Mouse (Mus musculus): ENCODE measurements around the gene Shbg.
A peak's percentile ranks its signal among the peaks of the same experiment; 100 is the strongest.
"Not testable (repeated sequence)": the region's sequence is repeated elsewhere in the genome, so short reads cannot be mapped to it uniquely, and the experiment has no call there.

Shbg gene

DNA sequence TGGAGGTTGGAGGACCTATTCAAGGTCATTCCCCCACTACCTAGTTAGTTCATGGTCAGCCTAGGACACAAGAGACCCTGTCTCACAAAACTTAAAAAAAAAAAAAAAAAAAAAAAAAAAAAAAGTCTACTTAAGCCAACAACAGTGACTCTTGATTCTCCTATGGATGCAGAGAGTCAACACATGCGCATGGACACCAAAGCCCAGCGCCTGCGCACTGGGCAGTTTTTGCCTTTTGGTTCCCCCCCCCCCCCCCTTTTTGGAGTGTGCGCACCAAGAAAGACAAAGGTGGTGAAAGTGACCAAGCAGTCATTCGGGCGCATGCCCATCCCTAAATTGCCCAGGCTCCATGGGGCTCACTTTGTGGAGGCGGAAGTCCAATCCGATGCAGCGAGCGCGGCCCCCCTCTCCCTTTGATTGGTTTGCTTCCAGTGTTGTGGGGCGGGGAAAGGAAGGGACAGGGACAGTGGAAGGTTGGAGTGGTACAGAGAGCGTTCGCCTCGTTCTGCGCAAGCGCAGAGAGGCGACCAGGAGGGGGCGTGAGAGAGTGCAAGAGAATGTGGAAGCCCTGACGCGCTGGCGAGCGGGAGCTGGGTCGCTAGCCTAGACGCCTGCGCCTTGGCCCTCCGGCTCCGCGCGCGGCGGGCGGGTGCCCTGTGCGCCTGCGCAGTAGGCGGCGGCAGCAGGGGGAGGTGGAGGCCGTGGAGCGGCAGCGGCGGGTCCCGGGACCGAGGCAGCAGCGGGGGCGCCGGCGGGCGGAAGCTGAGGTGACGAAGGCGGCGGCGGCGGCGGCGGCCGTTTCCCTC lies 14.8 kb upstream of the Shbg start, which contains the start of gene Fxr2:
Fxr2 (plus strand) TSS at position 707 of the 806 bp plus-strand sequence.
- peak; percentile 100 for DNase-seq (ENCODE audit: low spot score in 2 of 2)

DNA sequence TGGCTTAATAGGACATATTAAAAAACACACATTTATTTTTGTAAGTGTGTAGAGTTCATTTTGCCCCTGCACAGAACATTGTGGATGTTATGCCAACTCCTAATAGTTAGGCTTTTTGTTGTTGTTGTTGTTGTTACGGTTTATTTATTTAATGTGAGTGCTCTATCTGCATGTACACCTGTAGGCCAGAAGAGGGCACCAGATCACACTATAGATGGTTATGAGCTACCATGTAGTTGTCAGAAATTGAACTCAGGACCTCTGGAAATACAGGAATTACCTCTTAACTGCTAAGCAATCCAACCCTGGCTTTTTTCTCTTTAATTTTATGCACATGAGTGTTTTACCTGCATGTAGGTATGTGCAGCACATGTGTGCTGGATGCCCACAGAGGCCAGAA lies 12.1 kb upstream of the Shbg start:
- no peak for DNase-seq (ENCODE audit: low spot score in 2 of 2)

DNA sequence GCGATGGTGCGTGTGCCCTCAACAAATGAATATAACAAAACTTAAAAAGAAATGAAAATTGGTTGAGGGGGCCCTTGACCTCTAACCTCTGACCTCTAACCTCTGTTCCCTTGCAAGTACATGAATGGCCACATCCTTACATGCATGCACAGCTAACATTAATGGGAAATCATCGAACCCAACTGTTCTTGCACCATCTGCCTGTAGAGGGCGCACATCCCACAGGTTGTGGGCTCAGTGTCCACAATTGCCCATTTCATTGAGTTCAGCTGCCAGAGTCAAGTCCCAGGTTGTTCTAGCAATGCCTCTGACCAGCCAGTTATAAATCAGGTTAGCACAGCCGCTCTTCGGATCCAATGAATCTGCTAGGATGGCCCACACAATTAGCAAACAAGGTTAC lies 10.6 kb upstream of the Shbg start:
- DNase-seq (ENCODE audit: low spot score in 2 of 2): peak; percentile 52 to 73

DNA sequence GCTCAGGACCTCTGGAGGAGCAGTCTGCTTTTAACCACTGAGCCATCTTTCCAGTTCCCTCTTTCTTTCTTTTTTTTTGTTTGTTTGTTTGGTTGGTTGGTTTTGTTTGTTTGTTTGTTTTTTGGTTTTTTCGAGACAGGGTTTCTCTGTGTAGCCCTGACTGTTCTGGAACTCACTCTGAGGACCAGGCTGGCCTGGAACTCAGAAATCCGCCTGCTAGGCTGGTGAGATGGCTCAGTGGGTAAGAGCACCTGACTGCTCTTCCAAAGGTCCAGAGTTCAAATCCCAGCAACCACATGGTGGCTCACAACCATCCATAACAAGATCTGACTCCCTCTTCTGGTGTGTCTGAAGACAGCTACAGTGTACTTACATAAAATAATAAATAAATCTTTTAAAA lies 6.6 kb upstream of the Shbg start:
- DNase-seq (ENCODE audit: low spot score in 2 of 2): not testable (repeated sequence)

DNA sequence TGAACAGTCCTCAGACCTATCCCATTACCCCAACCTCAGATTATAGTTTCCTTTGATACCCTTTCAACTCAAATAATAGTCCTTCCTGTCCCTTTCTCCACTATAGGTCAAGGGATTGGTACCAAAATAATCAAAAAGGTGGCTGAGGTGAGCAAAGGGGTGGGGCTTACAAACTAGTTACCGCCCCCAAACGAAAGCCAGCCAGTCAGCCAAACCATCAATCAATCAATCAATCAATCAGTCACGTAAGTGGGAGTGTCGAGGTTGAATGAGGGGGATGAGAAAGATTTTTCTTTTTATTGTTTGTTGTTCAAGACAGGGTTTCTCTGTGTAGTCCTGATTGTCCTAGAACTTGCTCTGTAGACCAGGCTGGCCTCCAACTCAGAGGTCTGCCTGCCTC lies 5.3 kb upstream of the Shbg start:
- no peak for DNase-seq (ENCODE audit: low spot score in 2 of 2)

DNA sequence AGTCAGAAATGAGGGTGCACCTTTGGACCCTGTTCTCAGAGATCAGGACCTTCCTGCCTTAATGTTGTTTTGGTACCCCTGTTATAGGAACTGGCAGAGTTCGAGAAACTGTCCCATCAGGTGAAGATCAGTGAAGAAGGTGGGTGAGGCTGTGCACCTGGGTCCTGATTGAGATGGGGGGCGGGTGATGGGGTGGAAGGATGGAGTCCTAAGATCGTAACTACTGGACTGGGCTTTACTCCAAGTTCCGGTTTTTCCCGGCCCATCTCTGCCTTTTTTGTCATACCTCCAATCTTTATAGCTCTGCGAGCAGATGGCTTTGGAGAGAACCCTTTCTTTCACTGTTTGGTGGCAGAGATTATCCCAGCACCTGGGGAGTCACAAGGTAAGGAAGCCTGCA lies 4.7 kb upstream of the Shbg start:
- no peak for DNase-seq (ENCODE audit: low spot score in 2 of 2)

DNA sequence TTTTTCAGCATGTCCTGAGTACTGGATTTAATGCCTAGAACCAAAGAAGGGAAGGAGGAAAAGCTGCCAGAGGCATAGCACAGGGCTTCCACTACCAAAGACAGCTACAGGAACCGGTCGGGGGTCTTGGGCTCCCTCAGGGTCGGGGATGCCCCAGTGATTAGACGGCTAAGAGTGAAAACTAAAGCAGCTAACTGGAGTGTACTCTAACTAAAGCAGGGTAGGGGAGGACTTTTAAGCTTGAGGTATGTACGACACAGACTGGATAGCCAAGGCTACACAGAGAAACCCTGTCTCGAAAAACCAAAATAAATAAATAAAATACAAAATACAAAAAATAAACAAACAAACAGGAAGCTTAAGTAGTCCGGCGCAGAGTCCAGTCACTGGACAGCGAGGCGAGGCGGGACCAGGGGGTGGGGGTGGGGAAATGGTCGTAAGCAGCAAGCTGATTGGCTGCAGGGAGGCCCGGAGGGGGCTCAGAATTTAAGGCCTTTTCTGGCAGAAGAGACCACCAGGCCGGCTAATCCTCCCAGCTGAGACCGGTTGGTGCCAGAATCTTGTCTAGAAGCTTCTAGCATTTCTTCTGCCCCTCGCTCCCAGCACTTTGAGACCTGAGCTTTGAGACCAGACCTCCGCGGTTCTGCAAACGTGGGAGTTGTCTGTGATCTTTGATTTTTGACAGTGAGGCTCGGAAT lies 4.0 kb upstream of the Shbg start, which contains the start of gene Sat2:
Sat2 (plus strand) TSS at position 454 of the 698 bp plus-strand sequence.
- peak; percentile 36 to 49 for DNase-seq (ENCODE audit: low spot score in 2 of 2)

DNA sequence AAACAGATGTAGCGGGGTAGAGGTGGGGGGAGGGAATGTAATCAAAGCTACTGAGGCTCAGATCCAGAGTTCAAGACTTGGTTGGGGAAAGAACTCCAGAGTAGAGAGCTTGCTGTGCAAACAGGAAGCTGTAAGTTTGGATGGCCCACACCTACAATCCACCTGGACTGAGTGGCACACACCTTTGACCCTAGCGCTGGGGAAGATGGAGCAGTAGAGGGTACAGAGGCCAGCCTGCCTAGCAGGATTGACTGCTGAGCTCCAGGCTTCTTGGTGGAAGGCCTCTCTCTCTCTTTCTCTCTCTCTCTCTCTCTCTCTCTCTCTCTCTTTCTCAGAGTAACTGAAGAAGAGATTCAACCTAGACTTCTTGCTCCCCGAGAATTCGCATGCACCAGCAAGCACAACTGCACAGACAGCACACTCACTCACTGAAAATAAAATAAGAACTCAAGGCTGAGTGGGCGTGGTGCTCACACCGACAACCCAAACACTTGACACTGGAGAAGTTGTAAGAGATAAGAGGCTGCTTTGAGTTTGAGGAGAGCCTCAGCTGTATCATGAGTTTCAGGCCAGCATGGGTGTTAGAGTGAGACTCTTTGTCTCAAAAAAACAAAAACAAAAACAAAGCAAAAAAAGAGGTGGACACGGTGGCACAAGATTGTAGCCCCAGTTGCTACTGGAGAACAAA lies 2.8 kb upstream of the Shbg start:
- DNase-seq (ENCODE audit: low spot score in 2 of 2): no peak

DNA sequence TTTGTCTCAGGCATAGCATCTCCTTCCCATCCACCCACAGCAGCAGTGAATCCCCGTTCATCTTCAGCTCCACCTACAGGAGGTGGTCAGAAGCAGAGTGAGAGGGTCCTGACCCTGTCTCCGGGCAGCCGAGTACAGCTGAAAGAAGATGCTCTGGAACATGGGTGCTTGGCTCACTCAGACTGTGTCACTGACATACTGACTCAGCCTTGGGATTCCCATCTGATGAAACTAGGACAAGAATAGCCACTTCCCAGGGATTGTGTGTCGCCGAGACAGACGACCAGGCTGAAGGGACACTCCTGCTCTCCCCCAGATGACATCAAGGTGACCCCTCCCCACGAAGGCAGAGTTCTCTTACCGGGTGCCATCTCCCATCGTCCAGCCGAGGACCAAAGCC lies 924 bp downstream of the Shbg start:
- DNase-seq (ENCODE audit: low spot score in 2 of 2): no peak

DNA sequence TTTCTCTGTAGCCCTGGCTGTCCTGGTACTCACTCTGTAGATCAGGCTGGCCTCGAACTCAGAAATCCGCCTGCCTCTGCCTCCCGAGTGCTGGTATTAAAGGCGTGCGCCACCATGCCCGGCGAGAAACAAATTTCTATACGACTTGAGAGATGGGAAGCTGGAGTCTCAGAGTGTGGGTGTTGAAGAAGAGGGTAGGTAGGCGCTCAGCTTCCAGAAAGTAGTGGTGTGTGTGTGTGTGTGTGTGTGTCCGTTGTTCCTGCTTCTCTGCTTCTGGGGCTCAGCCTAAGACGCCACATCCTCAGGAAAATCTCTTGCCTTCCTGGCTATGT lies 3.5 kb downstream of the Shbg start:
- DNase-seq (ENCODE audit: low spot score in 2 of 2): not testable (repeated sequence)

DNA sequence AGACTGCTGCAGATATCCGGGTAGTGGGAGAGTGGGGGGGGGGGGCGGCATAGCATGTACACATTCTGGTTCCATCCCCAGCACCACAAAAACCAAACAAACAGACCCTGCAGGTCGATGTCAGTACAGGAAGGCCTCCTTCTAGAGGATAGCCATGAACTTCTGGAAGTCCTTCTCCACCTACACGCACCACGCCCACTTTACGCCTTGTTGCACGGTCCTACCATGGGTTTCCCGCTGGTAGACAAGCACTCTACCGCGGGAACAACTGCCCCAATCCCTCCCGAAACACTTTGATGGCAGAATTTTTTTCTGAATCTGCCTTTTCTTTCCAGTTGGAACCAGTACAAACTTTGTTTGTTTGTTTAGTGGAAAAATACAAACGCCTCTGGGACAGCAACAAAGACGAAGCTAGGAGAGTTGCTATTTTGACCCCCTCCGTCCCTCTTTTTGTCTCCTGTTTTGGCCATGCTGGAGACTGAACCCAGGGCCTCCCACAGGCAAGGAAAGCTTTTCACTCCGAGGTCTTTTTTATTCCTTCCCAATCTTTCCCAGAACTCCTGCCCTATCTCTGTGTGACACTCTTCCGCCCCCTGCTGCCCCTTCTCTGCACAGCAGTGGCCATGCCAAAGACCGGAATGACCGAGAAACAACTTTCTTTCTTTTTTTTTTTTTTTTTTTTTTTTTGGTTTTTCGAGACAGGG lies 4.0 kb downstream of the Shbg start:
- peak; percentile 81 to 87 for DNase-seq (ENCODE audit: low spot score in 2 of 2)

DNA sequence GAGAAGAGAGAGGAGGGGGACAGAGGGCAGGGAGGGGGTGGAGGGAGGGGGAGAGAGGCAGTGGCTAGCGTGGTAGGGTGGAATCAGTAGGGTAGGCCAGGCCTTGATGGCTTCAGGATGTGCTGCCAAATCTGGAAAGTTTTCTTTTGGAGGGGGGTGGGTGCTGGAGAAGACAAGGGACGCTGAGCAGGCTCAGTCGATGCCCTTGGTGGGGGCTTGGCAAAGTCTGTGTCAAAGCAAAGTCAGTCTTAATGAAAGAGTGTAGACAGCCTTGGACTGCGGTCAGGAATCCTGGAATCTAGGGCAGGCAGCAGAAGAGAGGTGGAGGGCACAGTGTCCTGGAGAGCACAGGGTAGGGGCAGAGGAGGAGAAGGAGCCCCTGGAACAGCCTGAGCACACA lies 6.8 kb downstream of the Shbg start:
- no peak for DNase-seq (ENCODE audit: low spot score in 2 of 2)

DNA sequence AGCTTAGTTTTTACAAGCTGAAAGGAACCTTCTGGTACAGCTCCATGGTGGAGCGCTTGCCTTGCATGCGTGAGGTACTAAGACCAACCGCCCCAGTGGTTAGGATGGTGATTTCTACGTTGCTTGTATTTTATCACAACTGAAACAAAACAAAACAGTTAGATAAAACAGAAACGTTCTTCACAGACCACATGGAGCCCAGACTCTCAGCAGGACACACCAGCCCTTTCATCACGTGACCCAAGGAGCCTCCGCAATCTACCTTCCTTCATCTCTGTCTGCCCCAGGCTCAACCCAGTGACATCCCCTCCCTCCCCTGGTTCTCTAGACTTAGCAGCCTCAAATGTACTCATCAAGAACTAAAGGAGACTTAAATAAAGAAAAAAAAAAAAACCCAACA lies 8.3 kb downstream of the Shbg start:
- DNase-seq (ENCODE audit: low spot score in 2 of 2): no peak

DNA sequence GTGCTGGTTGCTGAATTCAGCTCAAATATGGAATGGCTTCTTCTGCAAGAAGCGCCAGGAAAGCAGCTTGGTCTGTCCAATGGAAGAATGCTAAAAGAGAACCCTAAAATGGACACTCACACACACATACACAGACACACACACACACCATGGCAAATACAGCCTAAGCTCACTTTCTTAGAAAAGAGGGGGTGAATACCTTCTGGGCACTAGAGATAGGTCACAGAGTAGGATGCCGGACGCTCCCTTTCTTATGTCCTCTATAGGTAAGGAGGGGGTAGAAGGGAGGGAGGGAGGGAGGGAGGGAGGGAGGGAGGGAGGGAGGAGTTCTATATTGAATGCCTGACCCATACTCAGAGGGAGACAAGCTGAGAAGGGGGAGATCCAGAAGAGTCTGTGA lies 9.2 kb downstream of the Shbg start:
- no peak for DNase-seq (ENCODE audit: low spot score in 2 of 2)

DNA sequence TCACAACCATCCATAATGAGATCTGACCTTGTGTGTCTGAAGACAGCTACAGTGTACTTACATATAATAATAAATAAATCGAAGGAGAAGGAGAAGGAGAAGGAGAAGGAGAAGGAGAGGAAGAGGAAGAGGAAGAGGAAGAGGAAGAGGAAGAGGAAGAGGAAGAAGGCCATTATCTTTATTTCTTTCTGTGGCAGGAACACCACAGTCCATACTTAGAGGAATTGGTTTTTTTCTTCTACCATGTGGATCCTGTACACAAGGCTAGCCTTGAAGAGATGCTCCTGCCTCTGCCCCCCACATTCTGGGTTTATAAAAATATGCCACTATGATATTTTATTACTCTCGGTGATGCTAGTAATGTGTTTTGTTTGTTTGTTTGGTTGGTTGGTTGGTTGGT lies 10.9 kb downstream of the Shbg start:
- no peak for DNase-seq (ENCODE audit: low spot score in 2 of 2)

DNA sequence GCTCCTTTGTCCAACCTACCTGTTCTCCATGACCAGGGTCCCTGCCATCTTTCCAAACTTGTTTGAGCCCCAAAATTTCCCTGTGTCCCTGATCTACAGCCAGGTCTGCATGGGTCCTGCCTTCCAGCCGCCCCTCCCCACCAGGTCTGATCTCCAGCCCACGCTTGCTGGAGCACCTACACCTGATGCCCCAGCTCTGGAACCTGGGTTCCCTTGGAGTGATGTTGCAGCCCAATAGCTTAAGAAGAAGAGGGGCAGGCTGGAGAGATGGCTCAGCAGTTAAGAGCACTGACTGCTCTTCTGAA lies 11.3 kb downstream of the Shbg start:
- no peak for DNase-seq (ENCODE audit: low spot score in 2 of 2)

DNA sequence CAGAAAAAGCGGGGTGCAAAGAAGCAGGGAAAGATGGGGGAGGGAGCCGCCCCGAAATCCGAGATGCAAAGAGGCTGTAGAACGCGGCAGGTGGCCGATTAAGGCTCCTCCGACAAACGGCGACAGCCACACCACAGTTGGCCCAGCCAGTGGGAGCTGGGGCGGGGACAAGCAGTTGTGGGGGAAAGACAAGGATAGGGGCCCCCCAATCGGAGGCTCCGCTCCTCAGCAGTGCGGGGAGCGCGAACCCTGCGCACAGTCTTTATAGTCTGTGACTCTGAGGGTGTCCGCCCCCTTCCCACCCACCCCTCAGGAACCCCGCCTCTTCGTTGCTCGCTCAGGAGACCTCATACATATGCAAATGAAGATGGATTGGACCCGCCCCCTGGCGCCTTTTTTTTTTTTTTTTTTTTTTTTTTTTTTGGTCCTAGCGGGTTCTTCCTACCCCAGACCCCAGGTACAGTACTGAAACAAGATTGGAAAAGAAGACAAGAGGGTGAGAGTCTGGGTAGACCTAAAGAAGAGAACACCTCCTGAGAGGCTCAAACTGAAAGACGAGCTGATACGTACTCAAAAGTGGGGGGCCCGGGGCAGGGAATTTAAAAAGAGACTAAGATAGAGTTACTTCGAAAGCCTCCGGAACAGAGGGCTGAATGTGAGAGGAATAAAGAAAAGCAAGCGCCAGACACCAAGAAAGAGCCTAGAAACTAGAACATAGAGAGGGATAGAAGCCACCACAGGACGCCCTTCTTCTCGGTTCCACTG lies 11.8 kb downstream of the Shbg start, which contains the start of gene Atp1b2:
Atp1b2 (minus strand) TSS at position 217 of the 765 bp plus-strand sequence.
- peak; percentile 42 to 48 for DNase-seq (ENCODE audit: low spot score in 2 of 2)

DNA sequence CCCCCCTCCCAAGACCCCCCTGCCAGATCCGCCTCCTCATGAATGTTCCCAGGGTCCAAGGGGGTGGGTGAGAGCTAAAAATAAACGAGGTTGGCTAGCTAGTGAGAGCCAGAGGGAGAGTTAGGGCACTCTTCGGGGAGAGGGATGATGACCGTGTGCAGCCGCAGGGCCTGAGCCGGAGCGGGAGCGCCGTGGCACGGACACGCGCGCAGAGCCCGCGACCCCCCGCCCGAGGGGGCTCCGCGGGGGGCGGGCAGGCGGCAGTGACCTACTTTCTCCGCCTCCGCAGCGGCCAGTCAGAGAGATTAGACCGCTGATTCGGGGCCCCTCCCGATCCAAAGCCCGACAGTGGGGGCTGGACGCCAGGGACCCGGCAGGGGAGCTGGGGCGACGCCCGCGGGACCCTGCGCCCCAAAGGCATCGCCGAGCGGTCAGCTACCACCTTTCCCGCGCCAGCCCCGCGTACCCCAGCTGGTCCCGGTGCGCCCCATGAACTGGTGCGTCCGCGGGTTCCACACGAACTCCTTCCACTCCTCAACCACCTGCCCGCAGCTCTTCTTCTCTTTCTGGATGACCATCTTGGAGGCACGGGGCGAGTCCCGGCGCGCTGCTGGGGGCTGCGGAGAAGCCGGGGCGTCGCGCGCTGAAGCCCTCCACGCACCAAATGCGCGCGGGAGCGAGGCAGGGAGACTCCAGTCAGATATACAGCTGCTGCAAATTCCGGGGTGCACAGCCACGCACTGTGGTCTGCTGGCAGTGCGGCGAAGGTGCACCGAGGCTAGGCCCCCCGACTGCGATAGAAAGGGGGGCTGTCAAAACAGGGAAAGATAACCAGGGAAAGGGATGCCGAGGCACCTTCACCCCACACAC lies 12.7 kb downstream of the Shbg start:
- DNase-seq (ENCODE audit: low spot score in 2 of 2): no peak

DNA sequence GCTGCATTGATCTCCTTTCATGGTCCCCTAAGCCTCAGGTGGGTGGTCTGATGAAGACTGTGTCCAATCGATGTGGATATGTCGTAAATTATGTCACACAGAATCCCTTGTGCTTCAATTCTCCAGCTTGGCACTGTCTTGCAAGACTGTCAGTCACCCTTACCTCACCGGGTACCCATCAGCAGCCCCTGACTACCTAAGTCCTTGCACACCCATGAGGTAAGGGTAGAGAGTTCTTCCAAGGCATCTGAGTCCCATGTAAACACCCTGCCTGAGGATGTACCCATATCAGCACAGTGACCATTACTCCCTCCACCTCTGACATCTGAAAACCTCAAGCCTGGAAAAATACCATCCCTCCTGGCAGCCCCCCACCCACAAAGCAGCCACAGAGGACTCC lies 13.4 kb downstream of the Shbg start:
- DNase-seq (ENCODE audit: low spot score in 2 of 2): no peak

DNA sequence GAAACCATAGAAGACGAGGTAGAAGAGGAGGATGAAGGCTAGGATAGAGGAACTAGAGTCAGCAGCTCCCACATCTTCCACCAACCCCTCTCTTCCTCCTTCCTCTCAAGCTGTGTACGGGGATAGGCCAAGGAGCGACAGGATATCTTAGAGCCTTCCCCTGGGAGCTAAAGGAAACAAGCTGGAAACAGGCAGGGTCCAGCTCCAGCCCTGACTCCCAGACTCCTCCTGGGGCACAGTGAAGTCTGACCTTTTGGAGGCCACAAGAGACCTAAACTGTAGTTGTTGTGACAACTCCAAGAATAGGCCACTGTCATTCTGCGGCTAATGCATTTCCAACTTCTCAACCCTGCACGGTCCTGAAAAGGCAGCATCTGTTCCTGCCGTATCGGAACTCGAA lies 14.2 kb downstream of the Shbg start:
- DNase-seq (ENCODE audit: low spot score in 2 of 2): no peak
